Mouse (Mus musculus) forebrain, embryonic 11.5 days (tissue): Measurements from ENCODE around the gene Psd4. TPM values are rescaled to one million over a fixed set of nuclear protein-coding genes. Genes with fewer than 3 reads are reported as not detected.
A peak's percentile ranks its signal among the peaks of the same experiment; 100 is the strongest.

ENCODE experiments used
- ATAC-seq: fragments of 200-750 bp; cut with Nextera tagmentation; replicated peaks from 2 replicates; pipeline ENCODE4 v1.8.0; 2017; ENCODE audit warnings: moderate TSS enrichment; ENCODE audit not compliant: low FRiP score
- DNase-seq: peaks from one replicate; pipeline ENCODE4 v3.0.0-alpha.2; 2017; ENCODE audit warnings: low spot score
- H3K27ac ChIP-seq: fragments of 300-500 bp; sonication (generic); 2 replicates; pipeline ENCODE4 v1.5.1; 2014; ENCODE audit warnings: low read depth, low read length
- H3K27me3 ChIP-seq: fragments of 300-500 bp; sonication (generic); 2 replicates; pipeline ENCODE4 v1.6.1; 2014; ENCODE audit warnings: mild to moderate bottlenecking, low read length, mixed read lengths; ENCODE audit not compliant: control insufficient read depth, insufficient read depth
- H3K36me3 ChIP-seq: fragments of 300-500 bp; sonication (generic); 2 replicates; pipeline ENCODE4 v1.6.1; 2014; ENCODE audit warnings: mild to moderate bottlenecking, low read length, moderate library complexity, mixed read lengths; ENCODE audit not compliant: control insufficient read depth, insufficient read depth
- H3K4me1 ChIP-seq: fragments of 300-500 bp; sonication (generic); replicated peaks from 2 replicates; pipeline ENCODE4 v1.6.1; 2014; ENCODE audit warnings: low read length, mixed read lengths; ENCODE audit not compliant: control insufficient read depth, insufficient read depth
- H3K4me2 ChIP-seq: fragments of 300-500 bp; sonication (generic); 2 replicates; pipeline ENCODE4 v1.6.1; 2014; ENCODE audit warnings: low read depth, mild to moderate bottlenecking, low read length, moderate library complexity, mixed read lengths; ENCODE audit not compliant: severe bottlenecking
- H3K4me3 ChIP-seq: fragments of 300-500 bp; sonication (generic); 2 replicates; pipeline ENCODE4 v1.5.1; 2014; ENCODE audit warnings: low read depth, low read length
- H3K9ac ChIP-seq: fragments of 300-500 bp; sonication (generic); 2 replicates; pipeline ENCODE4 v1.6.1; 2014; ENCODE audit warnings: low read length
- H3K9me3 ChIP-seq: fragments of 300-500 bp; sonication (generic); 2 replicates; pipeline ENCODE4 v1.6.1; 2016; ENCODE audit warnings: low read length, mixed read lengths; ENCODE audit not compliant: control insufficient read depth
- WGBS: fragments of 180-500 bp; shearing (Covaris S2); extraction: QIAGEN DNeasy Blood & Tissue Kit; methylation state at CpG from one replicate; pipeline ENCODE4 v1.1.7; 2014; 5-methylcytosine and 5-hydroxymethylcytosine counted together
- polyA plus RNA-seq: library from polyadenylated mRNA; unstranded; fragments of >200 nt; fragmentation: Nextera tagmentation; extraction: Ambion mirVana; gene quantifications from 2 replicates; pipeline ENCODE4 v1.2.1, GENCODE M21; 2014

Psd4 gene
- polyA plus RNA-seq, 1 experiment from 2014 or later: 0.41 TPM

GRCm38 (mm10) chr2:24351159-24351558 is 16.2 kb upstream of the Psd4 start:
- Histone ChIP-seq H3K36me3 (no peaks in the 10 kb centered on the region), H3K27ac (no peak overlapping the region), H3K9ac (no peak overlapping the region), H3K9me3 (no peaks in the 10 kb centered on the region), H3K4me2 (no peak overlapping the region), H3K4me1 (no peaks in the 10 kb centered on the region), H3K4me3 (no peak overlapping the region), H3K27me3 (no peaks in the 10 kb centered on the region)
- WGBS: 87% methylated on average over 2 of the region's 2 CpGs
- DNase-seq: no peak
- ATAC-seq: no peak

GRCm38 (mm10) chr2:24353042-24353441 is 14.3 kb upstream of the Psd4 start:
- H3K36me3 ChIP-seq: no peaks in the 10 kb centered on the region
- DNase-seq (no peak), ATAC-seq (no peak)
- H3K27me3 ChIP-seq: no peaks in the 10 kb centered on the region
- H3K4me3 ChIP-seq: no peak overlapping the region
- no peaks in the 10 kb centered on the region for H3K4me1 ChIP-seq
- WGBS: 93% methylated on average over 2 of the region's 2 CpGs
- H3K9ac ChIP-seq: no peak overlapping the region
- H3K27ac ChIP-seq: no peak overlapping the region
- H3K9me3 ChIP-seq: no peaks in the 10 kb centered on the region
- no peak overlapping the region for H3K4me2 ChIP-seq

- H3K27ac ChIP-seq: no peak overlapping the region
- no peaks in the 10 kb centered on the region for H3K9me3 ChIP-seq
- H3K4me1 ChIP-seq: no peaks in the 10 kb centered on the region
- 25% methylated on average over 1 of the region's 1 CpGs for WGBS
- H3K9ac ChIP-seq: no peak overlapping the region
- H3K4me2 ChIP-seq: no peak overlapping the region
- H3K4me3 ChIP-seq: no peak overlapping the region
- no peaks in the 10 kb centered on the region for H3K36me3 ChIP-seq
- no peaks in the 10 kb centered on the region for H3K27me3 ChIP-seq
- ATAC-seq (no peak), DNase-seq (no peak)
Measured at GRCm38 (mm10) chr2:24357642-24358041, 9.7 kb upstream of the Psd4 start.

GRCm38 (mm10) chr2:24359347-24359746 is 8.0 kb upstream of the Psd4 start:
- no peak for DNase-seq
- Histone ChIP-seq H3K4me2 (no peak overlapping the region), H3K27ac (no peak overlapping the region), H3K36me3 (no peaks in the 10 kb centered on the region), H3K27me3 (no peaks in the 10 kb centered on the region), H3K9ac (no peak overlapping the region), H3K4me3 (no peak overlapping the region), H3K9me3 (no peaks in the 10 kb centered on the region), H3K4me1 (no peaks in the 10 kb centered on the region)
- no peak for ATAC-seq
- WGBS: 97% methylated on average over 1 of the region's 1 CpGs

- no peaks in the 10 kb centered on the region for H3K4me1 ChIP-seq
- WGBS: 88% methylated on average over 3 of the region's 3 CpGs
- H3K27ac ChIP-seq: no peak overlapping the region
- DNase-seq: no peak
- H3K4me2 ChIP-seq: no peak overlapping the region
- H3K9ac ChIP-seq: no peak overlapping the region
- no peaks in the 10 kb centered on the region for H3K36me3 ChIP-seq
- H3K27me3 ChIP-seq: peaks cover 3% of the 10 kb centered on the region; the same call in 1 of the 2 replicates
- no peak overlapping the region for H3K4me3 ChIP-seq
- H3K9me3 ChIP-seq: no peaks in the 10 kb centered on the region
- no peak for ATAC-seq
Measured at GRCm38 (mm10) chr2:24363818-24364217, 3.6 kb upstream of the Psd4 start.

- Histone ChIP-seq H3K4me3 (no peak overlapping the region), H3K27me3 (peaks cover 3% of the 10 kb centered on the region; the same call in 1 of the 2 replicates), H3K36me3 (no peaks in the 10 kb centered on the region), H3K4me1 (no peaks in the 10 kb centered on the region), H3K9me3 (no peaks in the 10 kb centered on the region), H3K4me2 (no peak overlapping the region), H3K27ac (no peak overlapping the region), H3K9ac (no peak overlapping the region)
- 80% methylated on average over 12 of the region's 12 CpGs for WGBS
- DNase-seq (no peak), ATAC-seq (no peak)
Measured at GRCm38 (mm10) chr2:24366214-24366975, 985 bp upstream of the Psd4 start.

- no peak for ATAC-seq
- Histone ChIP-seq H3K9me3 (no peaks in the 10 kb centered on the region), H3K4me3 (no peak overlapping the region; the same call in 1 of the 2 replicates), H3K4me1 (no peaks in the 10 kb centered on the region), H3K27me3 (peaks cover 3% of the 10 kb centered on the region; the same call in 1 of the 2 replicates), H3K36me3 (no peaks in the 10 kb centered on the region), H3K9ac (no peak overlapping the region), H3K4me2 (peak overlapping the region; percentile 78), H3K27ac (no peak overlapping the region)
- WGBS: 76% methylated on average over 4 of the region's 4 CpGs
- DNase-seq: no peak
Measured at GRCm38 (mm10) chr2:24367895-24368261, 498 bp downstream of the Psd4 start.

- Histone ChIP-seq H3K27me3 (no peaks in the 10 kb centered on the region), H3K9ac (no peak overlapping the region), H3K36me3 (no peaks in the 10 kb centered on the region), H3K4me2 (no peak overlapping the region), H3K4me1 (no peaks in the 10 kb centered on the region), H3K9me3 (no peaks in the 10 kb centered on the region), H3K4me3 (no peak overlapping the region), H3K27ac (no peak overlapping the region)
- DNase-seq (no peak), ATAC-seq (no peak)
- WGBS: 78% methylated on average over 5 of the region's 5 CpGs
Measured at GRCm38 (mm10) chr2:24378747-24379450, 11.5 kb downstream of the Psd4 start.
